Mouse (Mus musculus): ENCODE measurements around the gene Smad6.

GRCm38 (mm10) chr9:63909618-63910017 lies 112.2 kb downstream of the Smad6 start:
- TF ChIP-seq CTCF (IDR thresholded peaks at IDR 0.05; ENCODE audit: low read depth, low read length): peak; percentile 68
- TF ChIP-seq POLR2AphosphoS5 (IDR thresholded peaks at IDR 0.05; ENCODE audit: insufficient replicate concordance, low read depth, low read length): no peak
- no peak for TF ChIP-seq TAL1 (conservative IDR thresholded peaks at IDR 0.05; ENCODE audit: low read depth, low read length)
- TF ChIP-seq GATA1 (IDR thresholded peaks at IDR 0.05; ENCODE audit: borderline replicate concordance, low read length): no peak
- no peak for TF ChIP-seq GATA2 (IDR thresholded peaks at IDR 0.05; ENCODE audit: borderline replicate concordance, low read depth, low read length)

Measured in G1E (cell line).